Mouse (Mus musculus) activated CD4-positive, CD25-positive, alpha-beta regulatory T cell, adult 4 months (primary cell): Measurements from ENCODE around the gene G3bp2. TPM values are rescaled to one million over a fixed set of nuclear protein-coding genes. Genes with fewer than 3 reads are reported as not detected.
A peak's percentile ranks its signal among the peaks of the same experiment; 100 is the strongest.

Experiments
- ATAC-seq: one replicate; pipeline ENCODE4 v1.8.0; 2017
- polyA plus RNA-seq, 2 experiments: library from polyadenylated mRNA; unstranded; fragments of 100-300 nt; shearing (Covaris generic); gene quantifications; one replicate each; pipeline ENCODE4 v1.2.1; 2017

G3bp2 gene
- polyA plus RNA-seq, 2 experiments from 2014 or later, result 204 to 221 TPM

DNA sequence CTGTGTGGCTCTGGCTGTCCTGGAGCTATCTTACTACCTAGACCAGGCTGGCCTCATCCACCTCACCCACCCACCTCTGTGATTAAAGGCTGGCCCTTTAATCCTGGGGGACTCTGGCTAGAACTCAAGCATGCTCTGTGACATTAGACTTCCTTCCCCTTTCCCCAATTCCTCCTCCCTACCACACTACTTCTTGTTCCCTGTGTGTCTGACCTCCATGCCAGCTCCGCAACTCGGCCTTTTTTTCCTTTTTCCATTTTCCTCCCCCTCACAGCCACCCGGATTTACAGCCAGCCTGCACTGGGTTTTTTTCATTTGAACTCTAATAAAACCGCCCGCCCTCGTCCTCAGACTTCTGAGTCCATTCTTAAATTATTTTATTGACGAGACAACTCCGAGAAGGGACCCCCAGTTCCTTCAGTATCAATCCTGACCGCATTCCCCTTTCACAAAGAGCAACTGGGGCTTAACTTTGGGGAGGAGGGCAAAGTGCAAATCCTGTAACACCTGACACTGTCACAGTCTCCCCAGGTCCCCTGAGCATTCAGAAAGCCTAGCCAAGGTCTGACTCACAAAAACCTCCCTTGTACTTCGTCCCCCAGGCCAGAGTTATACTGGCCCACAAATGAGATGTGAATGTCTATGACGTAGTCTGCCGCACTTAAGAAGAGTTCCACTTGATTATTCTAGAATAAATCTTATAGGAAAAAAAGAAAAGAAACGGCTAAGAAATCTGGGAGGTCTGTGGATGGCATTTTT, 15.0 kb upstream of the G3bp2 start:
- no peak for ATAC-seq

DNA sequence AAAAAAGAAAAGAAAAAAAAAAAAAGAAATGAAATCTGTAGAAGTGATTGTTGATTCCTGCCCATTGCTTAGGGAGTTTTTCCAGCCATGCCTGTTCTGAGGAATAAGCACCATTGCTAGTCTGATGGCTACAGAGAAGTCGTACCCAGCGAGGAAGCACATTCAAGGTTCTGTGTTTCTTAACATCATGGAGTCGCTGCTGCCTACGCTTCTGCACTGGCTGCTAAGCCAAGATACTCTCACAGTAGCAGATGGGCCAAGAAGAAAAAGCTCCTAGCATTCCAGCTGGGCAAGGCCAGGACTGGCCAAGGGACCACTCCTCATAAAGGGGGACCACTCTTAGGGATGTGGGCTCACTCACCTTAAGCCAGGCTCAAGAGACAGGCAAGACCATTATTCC, 14.3 kb upstream of the G3bp2 start:
- ATAC-seq, result no peak

DNA sequence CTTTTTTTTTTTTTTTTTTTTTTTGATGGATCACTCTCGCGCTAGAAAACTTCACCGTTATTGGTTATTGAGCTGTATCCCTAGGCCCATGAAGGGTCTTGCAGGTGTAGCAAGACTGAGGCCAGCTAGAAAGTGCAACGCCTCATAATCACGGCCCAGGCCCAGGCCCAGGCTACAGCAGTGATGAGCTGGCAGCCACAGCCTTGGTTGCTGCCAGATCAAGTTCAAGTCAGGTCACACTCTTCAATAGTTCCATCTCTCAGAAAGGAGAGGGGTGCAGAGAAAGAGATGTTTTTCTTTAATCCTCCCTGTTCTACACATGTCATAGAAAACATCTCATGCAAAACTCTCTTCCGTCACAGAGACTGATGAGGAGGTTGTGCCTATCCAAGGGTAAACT, 13.3 kb upstream of the G3bp2 start:
- no peak for ATAC-seq

DNA sequence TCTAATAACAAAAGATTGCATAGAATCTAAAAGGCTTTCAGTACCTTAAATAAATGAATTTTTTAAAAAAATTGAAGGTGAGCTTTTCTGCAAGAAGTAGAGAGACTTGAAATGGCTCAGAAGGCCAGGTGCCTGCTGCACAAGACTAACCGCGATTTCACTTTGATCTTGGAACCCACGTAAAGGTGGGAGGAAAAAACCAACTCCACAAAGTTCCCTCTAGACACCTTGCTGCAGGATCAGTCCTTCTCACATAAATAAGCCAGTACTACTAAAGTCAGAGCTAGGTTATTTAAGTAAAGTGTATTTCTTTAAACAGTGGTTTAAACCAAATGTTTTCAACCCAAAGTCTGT, 10.5 kb upstream of the G3bp2 start:
- peak; percentile 70 for ATAC-seq

DNA sequence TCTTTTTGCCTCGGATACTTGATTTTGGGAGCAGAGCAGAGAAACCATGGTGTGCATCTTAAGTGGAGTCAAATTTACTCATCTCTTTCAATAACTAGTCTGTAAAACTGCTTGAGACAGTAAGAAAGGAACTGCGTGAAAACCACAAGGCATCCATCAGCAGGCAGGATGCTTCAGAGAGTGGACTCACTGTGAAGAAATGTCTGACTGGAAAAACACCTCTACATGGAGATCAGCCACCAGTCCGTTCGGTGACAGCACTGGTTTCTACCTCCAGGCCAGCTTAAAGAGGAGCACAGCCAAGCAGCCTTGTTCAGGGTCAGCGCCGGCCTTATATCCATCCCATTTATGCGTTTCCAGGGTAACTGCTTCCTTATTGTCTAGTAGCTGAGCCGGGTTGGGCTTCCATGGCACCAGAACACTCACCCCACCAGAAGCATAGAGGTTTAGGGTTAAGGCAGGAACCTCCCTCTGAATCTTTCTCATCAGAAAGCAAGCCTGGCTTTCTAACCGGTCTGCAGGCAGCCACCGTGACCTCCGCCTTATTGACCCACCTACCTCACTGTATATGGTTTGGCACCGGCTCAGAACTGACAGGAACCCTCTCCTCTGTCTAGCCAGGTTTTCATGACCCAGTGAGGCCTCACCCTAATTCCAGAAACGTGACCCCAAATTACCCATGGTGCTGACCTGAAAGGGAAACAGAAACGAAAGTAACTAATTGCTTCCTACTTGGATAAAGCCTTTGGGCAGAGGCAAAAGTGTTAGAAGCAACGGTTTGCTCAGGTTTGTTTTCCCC, 9.9 kb upstream of the G3bp2 start:
- peak; percentile 76 for ATAC-seq

DNA sequence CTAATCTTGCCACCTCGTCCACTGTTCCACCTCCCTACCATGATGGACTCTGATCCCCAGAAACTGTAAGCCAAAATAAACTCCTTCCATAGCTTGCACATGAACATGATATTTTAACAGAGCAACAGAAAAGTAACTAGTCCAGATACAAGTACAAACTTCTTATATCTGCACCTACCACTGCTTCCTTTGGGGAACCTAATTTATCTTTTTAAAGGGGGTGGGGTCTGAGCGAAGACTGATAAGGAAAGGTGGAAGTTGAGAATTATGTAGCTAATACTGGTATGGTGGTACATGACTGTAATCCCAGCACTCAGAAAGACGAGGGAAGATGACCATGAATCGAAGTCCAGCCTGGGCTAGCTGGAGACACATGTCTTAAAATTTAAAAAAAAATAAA, 4.0 kb upstream of the G3bp2 start:
- no peak for ATAC-seq

DNA sequence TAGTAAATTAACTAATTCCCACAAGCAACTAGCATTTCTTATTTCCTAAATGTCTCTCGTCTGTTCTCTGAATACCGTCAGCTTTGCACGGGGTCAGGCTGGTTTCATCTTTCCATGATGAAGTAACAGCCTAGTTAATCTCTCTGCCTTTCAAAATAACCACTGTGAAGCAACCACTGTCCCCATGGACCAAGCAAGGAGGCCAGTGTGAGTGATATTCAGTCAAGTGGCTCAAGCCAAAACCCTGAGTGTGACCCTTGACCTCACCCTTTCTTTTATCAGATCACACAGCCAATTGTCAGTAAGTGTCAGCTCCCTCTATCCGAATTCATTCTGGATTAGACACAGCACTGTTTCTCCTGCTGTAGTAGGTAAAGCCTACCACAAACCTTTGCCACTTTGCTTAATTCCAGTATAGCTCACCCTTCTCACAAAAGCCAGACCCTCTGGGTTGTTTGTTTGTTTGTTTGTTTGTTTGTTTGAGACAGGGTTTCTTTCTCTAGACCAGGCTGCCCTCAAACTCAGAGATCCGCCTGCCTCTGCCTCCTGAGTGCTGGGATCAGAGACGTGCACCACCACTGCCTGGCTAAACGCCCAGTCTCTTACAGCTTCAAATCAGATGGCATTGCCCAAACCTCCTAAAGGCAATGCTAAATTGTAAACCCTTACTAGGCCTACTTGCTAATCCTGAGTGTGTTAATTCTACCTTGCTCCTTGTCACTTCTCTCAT, 2.5 kb upstream of the G3bp2 start:
- no peak for ATAC-seq

DNA sequence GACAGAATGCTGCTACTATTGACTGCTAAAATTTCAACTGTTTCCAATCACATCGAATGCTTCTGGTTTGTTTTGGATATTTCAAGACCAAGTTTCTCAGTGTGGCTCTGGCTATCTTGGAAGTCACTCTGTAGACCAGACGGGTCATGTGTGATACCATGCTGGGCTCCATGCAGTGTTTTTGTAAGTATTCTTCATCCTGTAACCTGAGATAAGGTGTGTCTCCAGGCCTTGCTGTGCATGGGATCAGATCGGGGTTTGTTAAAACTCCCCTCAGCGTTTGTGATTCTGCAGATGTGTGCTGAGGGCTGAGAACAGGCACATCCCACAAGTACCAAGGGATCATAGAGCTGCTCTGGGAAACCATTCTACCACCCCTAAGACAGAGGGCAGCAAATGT, 1.7 kb upstream of the G3bp2 start:
- no peak for ATAC-seq

DNA sequence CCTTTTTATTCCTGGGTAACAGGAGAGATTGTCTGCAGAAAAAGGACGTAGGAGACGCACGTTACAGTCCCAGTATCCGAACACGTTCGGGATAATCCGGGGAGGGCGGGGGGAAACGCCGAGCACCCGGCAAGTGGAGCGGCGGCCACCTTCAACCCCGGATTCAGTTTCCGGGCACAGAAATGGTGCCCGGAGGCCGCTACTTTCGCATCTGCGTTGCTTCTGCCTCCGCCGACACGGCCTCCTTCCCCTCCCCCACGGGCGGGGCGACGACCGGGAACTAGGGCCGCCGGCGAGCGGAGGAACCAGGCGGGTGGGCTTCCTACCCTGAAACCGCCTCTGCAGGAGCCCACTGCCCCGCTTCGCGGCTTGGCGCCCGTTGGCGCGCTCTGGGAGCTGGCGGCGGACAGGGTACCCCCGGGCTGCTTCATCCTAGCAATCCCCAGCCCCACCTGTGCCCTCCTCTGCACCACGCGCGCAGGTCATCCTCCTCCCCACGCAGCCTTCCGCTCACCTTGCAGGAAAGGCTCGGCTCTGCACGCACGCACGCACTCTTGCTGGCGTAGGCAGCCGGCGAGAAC, 608 bp downstream of the G3bp2 start:
- ATAC-seq, result peak; percentile 31

DNA sequence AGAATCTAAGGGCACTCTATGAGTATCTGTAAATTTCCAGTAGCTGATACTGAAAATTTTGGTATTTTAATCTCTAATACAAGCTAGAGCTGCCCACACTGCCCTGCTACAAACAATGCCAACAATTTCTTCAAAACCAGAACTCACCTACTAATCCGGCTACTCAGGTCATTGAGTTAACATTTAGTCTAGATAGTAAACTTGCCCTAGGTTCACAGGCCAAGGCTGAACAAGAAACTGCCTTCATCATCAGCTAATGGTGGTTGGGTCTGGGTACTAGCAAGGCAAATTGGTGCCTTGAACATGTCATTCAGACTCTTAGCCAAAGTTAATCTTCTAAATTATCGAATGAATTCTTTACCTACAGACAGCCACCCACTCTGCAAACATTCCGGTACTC, 2.2 kb downstream of the G3bp2 start:
- ATAC-seq, result no peak

DNA sequence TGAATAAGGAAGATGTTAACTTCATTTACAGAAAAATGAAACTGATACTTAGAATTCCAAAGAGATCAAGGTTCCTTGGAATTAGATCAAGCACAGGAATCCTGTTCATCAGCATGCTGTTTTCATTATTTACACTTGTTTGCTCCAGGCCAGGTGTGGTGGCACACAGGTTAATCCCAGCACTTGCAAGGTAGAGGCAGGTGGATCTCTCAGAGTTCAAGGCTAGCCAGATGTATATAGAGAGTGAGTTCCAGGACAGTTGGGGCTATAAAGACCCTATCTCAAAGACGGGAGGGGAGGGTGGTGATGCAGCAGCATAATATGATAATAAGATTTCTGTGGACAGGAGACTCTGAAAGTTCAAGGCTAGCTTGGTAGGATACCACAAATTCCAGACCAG, 3.1 kb downstream of the G3bp2 start:
- no peak for ATAC-seq

DNA sequence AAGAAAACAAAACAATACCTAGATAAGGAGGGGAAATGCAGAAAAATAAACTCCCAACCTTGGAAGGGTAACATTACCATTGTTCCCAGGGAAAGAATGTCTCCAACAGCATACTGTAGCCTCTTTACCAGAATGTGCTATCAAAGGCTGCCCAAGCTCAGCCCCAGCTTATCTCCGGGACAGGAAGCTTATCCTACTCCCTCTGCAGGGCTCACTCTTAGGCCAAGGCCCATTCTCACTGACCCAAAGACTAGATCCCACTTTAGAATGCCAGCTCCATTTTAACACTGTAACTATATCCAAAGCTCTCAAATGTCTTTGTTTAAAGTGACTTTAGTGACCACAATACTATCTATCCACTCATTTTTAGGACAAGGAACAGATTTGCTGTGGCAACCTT, 4.2 kb downstream of the G3bp2 start:
- ATAC-seq, result no peak

DNA sequence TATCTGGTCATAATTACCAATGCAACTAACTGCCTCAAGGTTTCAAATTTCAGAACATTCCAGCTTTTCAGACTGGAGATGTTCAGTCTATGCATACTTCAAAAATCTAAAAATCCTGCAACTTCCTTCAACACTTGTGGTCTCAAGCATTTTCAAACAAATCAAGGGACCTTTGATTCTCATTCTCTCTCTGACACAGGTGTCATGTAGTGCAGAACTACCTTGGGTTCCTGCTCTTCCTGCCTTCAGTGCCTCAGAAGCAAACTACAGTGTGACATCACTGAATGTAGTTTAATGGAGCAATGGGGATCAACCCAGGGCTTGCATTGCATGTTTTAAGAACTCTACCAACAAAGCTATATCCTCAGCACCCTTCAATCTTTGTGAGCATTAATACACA, 4.8 kb downstream of the G3bp2 start:
- no peak for ATAC-seq

DNA sequence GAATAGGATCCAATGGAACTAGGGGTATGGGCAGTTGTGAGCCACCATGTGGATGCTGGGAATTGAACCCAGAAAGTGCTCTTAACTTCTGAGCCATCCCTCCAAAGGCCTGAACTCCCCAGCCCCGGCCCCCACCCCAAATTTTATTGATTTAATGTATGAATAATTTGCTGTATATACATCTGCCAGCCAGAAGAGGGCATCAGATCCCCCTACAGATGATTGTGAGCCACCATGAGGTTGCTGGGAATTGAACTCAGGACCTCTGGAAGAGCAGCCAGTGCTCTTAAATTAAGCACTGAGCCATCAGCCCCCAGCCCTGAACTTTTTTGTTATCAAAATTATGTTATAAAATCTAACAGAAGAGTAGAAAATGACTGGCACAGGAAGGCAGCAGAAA, 7.2 kb downstream of the G3bp2 start:
- ATAC-seq, result no peak

DNA sequence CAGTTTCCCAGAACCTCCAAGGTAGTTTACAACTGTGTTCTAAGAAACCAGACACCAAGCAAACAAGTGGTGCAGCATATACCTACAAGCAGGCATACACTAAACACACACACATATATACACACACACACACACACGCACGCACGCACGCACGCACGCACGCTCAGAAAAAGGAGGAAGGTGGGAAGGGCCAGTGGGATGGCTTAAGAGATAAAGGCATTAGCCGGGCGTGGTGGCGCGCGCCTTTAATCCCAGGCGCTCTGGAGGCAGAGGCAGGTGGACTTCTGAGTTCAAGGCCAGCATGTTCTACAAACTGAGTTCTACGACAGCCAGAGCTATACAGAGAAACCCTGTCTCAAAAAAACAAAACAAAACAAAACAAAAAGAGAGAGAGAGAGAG, 9.5 kb downstream of the G3bp2 start:
- ATAC-seq, result no peak

DNA sequence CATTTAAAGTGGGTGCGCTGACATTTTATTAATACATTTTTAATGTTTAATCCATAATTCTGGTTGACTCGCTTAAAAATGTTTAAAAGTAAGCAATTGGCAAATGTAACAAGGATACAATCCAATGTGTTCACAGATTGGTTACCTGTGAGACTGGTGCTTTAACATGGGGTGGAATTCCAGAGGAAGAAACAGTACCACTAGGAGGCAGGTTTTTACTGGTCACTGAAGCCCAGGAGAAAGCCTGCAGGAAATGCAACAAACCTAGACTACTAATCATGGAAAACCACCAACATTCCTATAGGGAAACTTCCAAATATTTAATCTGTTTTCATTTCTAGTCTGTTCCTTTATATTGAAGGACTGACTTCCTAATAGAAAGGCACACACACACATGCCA, 20.3 kb downstream of the G3bp2 start:
- no peak for ATAC-seq

DNA sequence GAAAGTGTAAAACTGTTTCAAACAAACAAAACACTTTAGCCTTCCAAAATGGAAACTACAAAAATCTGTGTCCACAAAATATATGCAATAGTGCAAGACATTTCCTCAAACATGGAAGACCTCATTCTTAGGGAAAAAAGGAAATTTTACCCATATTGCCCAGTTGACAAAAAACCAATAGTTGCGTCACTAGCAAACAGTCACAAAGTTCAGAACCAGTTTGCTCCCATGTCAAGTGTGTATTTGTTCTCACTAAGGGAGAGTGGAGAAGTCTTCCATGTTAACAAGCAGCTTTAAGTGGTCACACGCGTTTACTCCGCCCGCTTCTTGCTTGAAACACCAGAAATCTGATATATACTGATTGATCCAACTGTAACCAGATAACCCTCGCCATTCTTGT, 30.7 kb downstream of the G3bp2 start:
- no peak for ATAC-seq

DNA sequence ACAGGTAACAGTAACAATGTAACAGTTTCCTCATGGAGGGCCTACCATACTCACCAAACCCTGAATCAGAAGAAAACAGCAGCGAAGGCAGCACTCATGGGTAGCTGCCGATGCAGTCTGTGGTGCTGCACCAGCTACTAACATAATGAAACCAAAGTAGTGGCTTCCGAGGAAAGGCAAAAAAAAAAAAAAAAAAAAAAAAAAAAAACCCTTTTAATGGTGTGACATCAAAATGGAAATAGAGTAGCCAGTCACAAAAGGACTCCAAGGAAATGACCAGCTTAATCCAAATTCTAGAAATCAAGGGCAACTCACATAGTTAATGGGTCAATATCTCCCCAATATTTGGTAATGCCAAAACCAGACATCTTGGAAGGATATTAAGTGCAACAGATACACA, 33.1 kb downstream of the G3bp2 start:
- no peak for ATAC-seq

DNA sequence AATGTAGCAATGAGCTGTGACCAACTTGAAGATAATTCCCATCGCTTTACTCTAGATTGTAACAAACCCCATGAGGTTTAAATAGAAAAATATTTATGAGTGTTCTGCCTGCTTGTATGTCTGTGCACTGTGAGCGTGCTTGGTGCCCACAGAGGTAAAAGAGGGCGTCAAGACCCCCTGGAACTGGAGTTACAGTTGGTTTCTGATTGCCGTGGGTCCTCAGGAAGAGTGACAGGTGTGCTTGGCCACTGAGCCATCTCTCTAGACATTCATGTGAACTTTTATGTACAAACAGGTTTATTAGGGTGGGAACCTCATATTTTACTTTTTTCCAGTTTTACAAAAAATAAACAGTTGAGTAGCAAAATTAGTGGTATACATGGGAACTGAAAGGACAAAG, 39.7 kb downstream of the G3bp2 start, which contains the start of gene Cdkl2:
Gene Cdkl2 (minus strand): TSS at position 101 of the 400 bp plus-strand sequence.
- no peak for ATAC-seq

DNA sequence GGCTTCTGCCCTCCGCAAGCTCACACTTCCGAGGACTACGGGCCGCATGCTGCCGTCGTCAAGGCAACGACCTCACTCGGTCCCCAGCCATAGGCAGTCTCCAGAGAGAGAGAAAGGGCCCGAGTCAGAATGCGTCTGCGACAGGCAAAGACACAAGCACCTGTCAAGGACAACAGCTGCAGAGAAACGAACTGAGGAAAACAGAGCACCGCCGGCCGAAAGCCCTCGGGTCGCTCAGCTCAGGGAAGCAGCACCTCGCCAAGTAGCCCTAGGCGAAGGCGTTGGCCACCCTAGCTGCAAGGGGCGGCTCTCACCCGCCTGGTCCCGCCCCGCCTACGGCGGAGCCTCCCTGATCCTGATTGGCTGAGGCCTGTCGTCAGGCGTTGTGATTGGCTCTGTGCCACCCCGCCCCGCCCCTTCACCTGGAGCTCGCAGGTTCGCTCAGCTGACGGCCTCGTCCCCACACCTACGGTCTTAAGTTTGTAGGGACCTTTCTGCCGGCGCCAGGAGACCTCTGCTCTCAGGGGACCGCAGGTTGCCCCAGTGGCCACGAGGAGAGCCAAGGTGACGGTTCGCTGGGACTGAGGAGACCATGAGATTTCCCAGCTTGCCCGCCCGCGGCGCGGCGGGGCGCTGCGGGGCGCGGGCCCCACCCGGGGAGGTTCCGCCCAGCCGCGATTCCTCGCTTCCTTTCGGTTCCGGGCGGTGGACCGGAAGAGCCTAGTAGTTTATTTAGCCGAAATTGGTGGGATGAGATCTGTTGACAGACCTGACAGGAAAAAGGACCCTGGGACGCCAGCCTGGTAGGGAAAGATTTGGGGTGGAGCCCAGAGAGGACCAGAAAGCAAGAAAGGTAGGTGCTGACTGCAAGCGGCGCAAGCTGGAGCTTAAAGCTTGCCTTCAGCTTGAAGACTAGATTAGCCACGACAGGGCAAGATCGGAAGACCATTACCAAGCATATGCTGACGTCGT, 40.9 kb downstream of the G3bp2 start:
- peak; percentile 98 for ATAC-seq

DNA sequence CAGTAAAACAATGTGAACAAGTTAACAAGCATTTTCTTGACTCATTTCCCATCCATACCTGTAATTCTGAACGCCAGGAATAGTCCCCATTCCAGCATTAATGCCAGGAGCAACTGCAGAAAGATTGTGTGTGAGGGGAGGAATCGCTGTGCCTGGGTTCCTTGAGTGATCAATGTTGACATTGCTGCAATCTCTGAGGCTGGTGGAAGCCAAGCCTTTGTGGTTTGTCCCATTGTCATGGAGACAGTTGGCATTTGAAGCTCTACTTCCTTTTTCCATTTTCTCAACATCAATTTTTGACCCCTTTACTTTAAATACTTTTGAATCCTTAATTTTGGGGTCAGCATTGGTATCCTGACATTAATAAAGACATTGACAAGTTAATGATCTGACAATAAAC, 63.6 kb downstream of the G3bp2 start:
- ATAC-seq, result no peak

DNA sequence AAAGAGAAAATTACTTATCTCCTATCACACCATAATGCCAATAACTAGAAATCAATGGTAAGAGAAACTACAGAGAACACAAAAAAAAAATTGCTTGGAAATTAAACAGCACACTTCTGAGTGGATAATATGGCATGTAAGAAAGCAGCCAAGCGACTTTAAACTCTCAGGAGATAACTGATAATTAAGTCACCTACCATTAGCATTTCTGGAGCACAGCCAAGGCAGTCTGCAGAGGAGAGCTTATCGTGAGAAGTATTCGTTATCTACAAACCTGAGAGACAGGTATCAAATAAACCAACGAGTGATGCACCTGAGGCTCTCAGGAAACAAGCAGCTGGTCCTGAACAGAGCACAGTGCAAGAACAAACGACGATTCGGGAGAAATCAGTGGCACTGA, 71.8 kb downstream of the G3bp2 start:
- ATAC-seq, result no peak
